Comparison of ENCODE assay signal across 18 mouse cellular contexts in the genomic region with DNA sequence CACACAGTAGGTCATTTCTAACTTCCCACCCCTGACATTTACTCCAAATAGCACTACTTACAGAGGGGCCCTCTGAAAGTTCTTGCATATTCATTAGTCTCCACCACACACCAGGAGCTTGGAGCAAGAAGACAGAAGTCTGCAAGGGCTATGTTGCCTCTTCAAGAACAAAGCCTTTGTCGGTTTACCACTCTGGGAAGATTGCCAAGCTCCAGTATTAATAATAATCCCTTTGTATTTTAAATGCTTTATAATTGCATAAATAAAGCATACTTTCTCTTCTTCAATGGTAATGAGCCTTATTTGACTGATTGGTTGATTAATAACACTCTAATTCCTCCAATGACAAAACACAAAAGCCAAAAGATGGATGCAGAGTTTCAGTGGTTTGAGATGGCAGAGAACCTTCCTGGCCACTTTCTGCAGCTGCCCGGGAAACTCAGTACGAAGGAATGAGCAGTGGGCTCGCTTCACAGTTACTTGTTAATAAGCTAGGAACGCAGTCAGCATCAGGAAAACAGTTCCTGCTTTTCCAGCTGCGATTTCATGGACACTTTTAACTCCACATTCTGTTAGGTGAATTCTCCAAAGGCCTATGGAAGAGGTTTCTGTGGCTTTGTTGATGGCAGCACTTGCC.
DNase-seq lines count a peak whose midpoint lies in the region; ATAC-seq lines count a peak whose summit lies in the region.
"Had no signal": no experiment of that assay in that cellular context is flagged by ENCODE, and none has a peak within 500 bp of the region (broad histone marks: within the 10 kb centered on the region; RNA-seq: fewer than 3 reads in every experiment).

No protein-coding gene starts in this region.

- H3K4me1 ChIP-seq in embryonic facial prominence, embryonic 14.5 days (ENCODE audit: control insufficient read depth, insufficient read depth, low read length) = peaks cover 18% of the 10 kb centered on the region
- H3K4me1 ChIP-seq in embryonic facial prominence, embryonic 10.5 days = peaks cover 17% of the 10 kb centered on the region
- H3K4me1 ChIP-seq in midbrain, embryonic 14.5 days (ENCODE audit: control insufficient read depth, insufficient read depth, low read length) = 0 out of 2 replicates have a peak, but pooled peaks cover 5% of the 10 kb centered on the region
- H3K4me1 ChIP-seq in midbrain, embryonic 13.5 days (replicated peaks) = peaks cover 31% of the 10 kb centered on the region
- 0 out of 2 replicates have a peak, but pooled peaks cover 5% of the 10 kb centered on the region for H3K4me1 ChIP-seq in hindbrain, embryonic 14.5 days (replicated peaks; ENCODE audit: control insufficient read depth, insufficient read depth, low read length)
- H3K4me1 ChIP-seq: heart, embryonic 12.5 days had no signal

- WGBS in embryonic facial prominence, embryonic 14.5 days = 60% methylated on average over 6 of the region's 6 CpGs
- WGBS in embryonic facial prominence, embryonic 10.5 days = 86% methylated on average over 6 of the region's 6 CpGs
- 68% methylated on average over 6 of the region's 6 CpGs for WGBS in midbrain, embryonic 14.5 days
- 65% methylated on average over 6 of the region's 6 CpGs for WGBS in midbrain, embryonic 13.5 days
- WGBS in hindbrain, embryonic 14.5 days = 48% methylated on average over 6 of the region's 6 CpGs

- H3K4me3 ChIP-seq in embryonic facial prominence, embryonic 14.5 days (ENCODE audit: low read depth, low read length) = no peak overlapping the region
- H3K4me3 ChIP-seq in embryonic facial prominence, embryonic 10.5 days = no peak overlapping the region
- H3K4me3 ChIP-seq in midbrain, embryonic 14.5 days (replicated peaks; ENCODE audit: low read depth, low read length) = no peak overlapping the region
- H3K4me3 ChIP-seq in midbrain, embryonic 13.5 days (replicated peaks) = no peak overlapping the region
- H3K4me3 ChIP-seq in hindbrain, embryonic 14.5 days (replicated peaks; ENCODE audit: low read length) = no peak overlapping the region
- H3K4me3 ChIP-seq: heart, embryonic 12.5 days; midbrain, embryonic 12.5 days; neural tube, embryonic 13.5 days had no signal

- H3K27ac ChIP-seq in embryonic facial prominence, embryonic 14.5 days (replicated peaks; ENCODE audit: low read depth, low read length) = no peak overlapping the region
- no peak overlapping the region for H3K27ac ChIP-seq in embryonic facial prominence, embryonic 10.5 days (replicated peaks)
- H3K27ac ChIP-seq in midbrain, embryonic 14.5 days (replicated peaks; ENCODE audit: low read depth, low read length) = no peak overlapping the region
- no peak overlapping the region for H3K27ac ChIP-seq in midbrain, embryonic 13.5 days
- no peak overlapping the region for H3K27ac ChIP-seq in hindbrain, embryonic 14.5 days
- H3K27ac ChIP-seq: midbrain, embryonic 12.5 days; neural tube, embryonic 13.5 days had no signal

- no peak overlapping the region for H3K9ac ChIP-seq in embryonic facial prominence, embryonic 14.5 days (ENCODE audit: low read depth, low read length)
- H3K9ac ChIP-seq in midbrain, embryonic 14.5 days (replicated peaks; ENCODE audit: low read length) = no peak overlapping the region
- no peak overlapping the region for H3K9ac ChIP-seq in midbrain, embryonic 13.5 days (replicated peaks)
- H3K9ac ChIP-seq in hindbrain, embryonic 14.5 days = no peak overlapping the region
- H3K9ac ChIP-seq: heart, embryonic 12.5 days; midbrain, embryonic 12.5 days; neural tube, embryonic 13.5 days had no signal

- no peaks in the 10 kb centered on the region for H3K9me3 ChIP-seq in embryonic facial prominence, embryonic 14.5 days (ENCODE audit: control insufficient read depth, low read length)
- no peaks in the 10 kb centered on the region for H3K9me3 ChIP-seq in embryonic facial prominence, embryonic 10.5 days
- H3K9me3 ChIP-seq in midbrain, embryonic 14.5 days (ENCODE audit: control insufficient read depth, low read length) = no peaks in the 10 kb centered on the region
- no peaks in the 10 kb centered on the region for H3K9me3 ChIP-seq in midbrain, embryonic 13.5 days
- no peaks in the 10 kb centered on the region for H3K9me3 ChIP-seq in hindbrain, embryonic 14.5 days (ENCODE audit: control insufficient read depth, low read length)
- H3K9me3 ChIP-seq: heart, embryonic 12.5 days; midbrain, embryonic 12.5 days; neural tube, embryonic 13.5 days had no signal

- peak; percentile 68 for DNase-seq in embryonic facial prominence, embryonic 14.5 days (ENCODE audit: low spot score)
- DNase-seq in embryonic facial prominence, embryonic 10.5 days (ENCODE audit: low spot score) = no peak
- peak; percentile 35 for DNase-seq in midbrain, embryonic 14.5 days
- no peak for DNase-seq in hindbrain, embryonic 14.5 days (ENCODE audit: low spot score)
- peak; percentile 68 for DNase-seq in retina, embryonic 14.5 days (ENCODE audit: low spot score)
- DNase-seq in right cerebral cortex, postnatal 4 days = no peak
- DNase-seq in urinary bladder, adult 2 months (ENCODE audit: low spot score) = no peak
- DNase-seq: adrenal gland, postnatal 36 days; cerebellum, postnatal 14 days; heart, postnatal 36 days; kidney, adult 2 months; kidney, postnatal 4 days; layer of hippocampus, postnatal 36 days; lung, postnatal 36 days had no signal

- H3K4me2 ChIP-seq in embryonic facial prominence, embryonic 14.5 days (ENCODE audit: low read depth, low read length) = no peak overlapping the region
- no peak overlapping the region for H3K4me2 ChIP-seq in midbrain, embryonic 14.5 days (ENCODE audit: low read length)
- H3K4me2 ChIP-seq in midbrain, embryonic 13.5 days (replicated peaks) = no peak overlapping the region
- H3K4me2 ChIP-seq in hindbrain, embryonic 14.5 days (replicated peaks) = no peak overlapping the region
- H3K4me2 ChIP-seq: heart, embryonic 12.5 days; midbrain, embryonic 12.5 days; neural tube, embryonic 13.5 days had no signal

- H3K36me3 ChIP-seq in embryonic facial prominence, embryonic 14.5 days (ENCODE audit: control insufficient read depth, insufficient read depth, low read length) = no peaks in the 10 kb centered on the region
- no peaks in the 10 kb centered on the region for H3K36me3 ChIP-seq in embryonic facial prominence, embryonic 10.5 days (replicated peaks)
- no peaks in the 10 kb centered on the region for H3K36me3 ChIP-seq in midbrain, embryonic 14.5 days (ENCODE audit: control insufficient read depth, insufficient read depth, low read length)
- no peaks in the 10 kb centered on the region for H3K36me3 ChIP-seq in midbrain, embryonic 13.5 days
- no peaks in the 10 kb centered on the region for H3K36me3 ChIP-seq in hindbrain, embryonic 14.5 days (replicated peaks; ENCODE audit: control insufficient read depth, insufficient read depth)
- H3K36me3 ChIP-seq: heart, embryonic 12.5 days; midbrain, embryonic 12.5 days; neural tube, embryonic 13.5 days had no signal

- no peaks in the 10 kb centered on the region for H3K27me3 ChIP-seq in embryonic facial prominence, embryonic 14.5 days (replicated peaks; ENCODE audit: control insufficient read depth, insufficient read depth, low read length)
- no peaks in the 10 kb centered on the region for H3K27me3 ChIP-seq in embryonic facial prominence, embryonic 10.5 days (replicated peaks; ENCODE audit: low read depth, poor library complexity, severe bottlenecking)
- H3K27me3 ChIP-seq in midbrain, embryonic 14.5 days (ENCODE audit: control insufficient read depth, insufficient read depth, low read length) = no peaks in the 10 kb centered on the region
- no peaks in the 10 kb centered on the region for H3K27me3 ChIP-seq in midbrain, embryonic 13.5 days
- no peaks in the 10 kb centered on the region for H3K27me3 ChIP-seq in hindbrain, embryonic 14.5 days (ENCODE audit: control insufficient read depth, insufficient read depth, low read length)
- H3K27me3 ChIP-seq: heart, embryonic 12.5 days; midbrain, embryonic 12.5 days; neural tube, embryonic 13.5 days had no signal

- ATAC-seq in embryonic facial prominence, embryonic 14.5 days (ENCODE audit: low read depth) = no peak; the same call in 1 of the 2 replicates
- peak; percentile 28; the same call in 1 of the 2 replicates for ATAC-seq in midbrain, embryonic 14.5 days (ENCODE audit: low FRiP score, low TSS enrichment)
- no peak for ATAC-seq in midbrain, embryonic 13.5 days
- peak; percentile 66; the same call in 1 of the 2 replicates for ATAC-seq in hindbrain, embryonic 14.5 days (ENCODE audit: low FRiP score)

Comparison
In these comparisons a context has a peak if more than half of its experiments do, and no peak if none do; other contexts are left out.
1. ATAC-seq: peak in midbrain, embryonic 14.5 days (single experiment) and hindbrain, embryonic 14.5 days (single experiment); none in embryonic facial prominence, embryonic 14.5 days (single experiment) and midbrain, embryonic 13.5 days (single experiment).
2. DNase-seq: peak in embryonic facial prominence, embryonic 14.5 days (single experiment), midbrain, embryonic 14.5 days (single experiment) and retina, embryonic 14.5 days (single experiment); none in embryonic facial prominence, embryonic 10.5 days (single experiment), hindbrain, embryonic 14.5 days (single experiment), right cerebral cortex, postnatal 4 days (single experiment) and urinary bladder, adult 2 months (single experiment).